Mouse (Mus musculus): ENCODE data around the gene Ptar1.
"Not testable (repeated sequence)": the region's sequence is repeated elsewhere in the genome, so short reads cannot be mapped to it uniquely, and the experiment has no call there.

Ptar1 gene

GRCm38 (mm10) chr19:23687296-23688021 lies at the start of gene Ptar1:
Gene Ptar1, plus strand, starts transcription at chr19:23687429.
- peak; percentile 96 for DNase-seq (ENCODE audit: low spot score)

GRCm38 (mm10) chr19:23643819-23644218 lies 43.4 kb upstream of the Ptar1 start:
- no peak for DNase-seq (ENCODE audit: low spot score)

GRCm38 (mm10) chr19:23645347-23645746 lies 41.9 kb upstream of the Ptar1 start:
- DNase-seq (ENCODE audit: low spot score) = no peak

GRCm38 (mm10) chr19:23647308-23647707 lies 39.9 kb upstream of the Ptar1 start:
- no peak for DNase-seq (ENCODE audit: low spot score)

GRCm38 (mm10) chr19:23652644-23653043 lies 34.6 kb upstream of the Ptar1 start, which contains the start of gene 1700028P14Rik:
Gene 1700028P14Rik, minus strand, starts transcription at chr19:23652812.
- DNase-seq (ENCODE audit: low spot score) = peak; percentile 23

GRCm38 (mm10) chr19:23653154-23653553 lies 34.1 kb upstream of the Ptar1 start:
- DNase-seq (ENCODE audit: low spot score) = no peak

- DNase-seq (ENCODE audit: low spot score) = no peak
Measured at GRCm38 (mm10) chr19:23657261-23657932, 29.8 kb upstream of the Ptar1 start.

GRCm38 (mm10) chr19:23658350-23658749 lies 28.9 kb upstream of the Ptar1 start:
- DNase-seq (ENCODE audit: low spot score) = no peak

GRCm38 (mm10) chr19:23664083-23664482 lies 23.1 kb upstream of the Ptar1 start:
- no peak for DNase-seq (ENCODE audit: low spot score)

GRCm38 (mm10) chr19:23668142-23668655 lies 19.0 kb upstream of the Ptar1 start:
- DNase-seq (ENCODE audit: low spot score) = no peak

- no peak for DNase-seq (ENCODE audit: low spot score)
Measured at GRCm38 (mm10) chr19:23673021-23673420, 14.2 kb upstream of the Ptar1 start.

- not testable (repeated sequence) for DNase-seq (ENCODE audit: low spot score)
Measured at GRCm38 (mm10) chr19:23675656-23676055, 11.6 kb upstream of the Ptar1 start.

- DNase-seq (ENCODE audit: low spot score) = no peak
Measured at GRCm38 (mm10) chr19:23686962-23687295, 300 bp upstream of the Ptar1 start.

GRCm38 (mm10) chr19:23688421-23688946 lies 1.3 kb downstream of the Ptar1 start:
- no peak for DNase-seq (ENCODE audit: low spot score)

- no peak for DNase-seq (ENCODE audit: low spot score)
Measured at GRCm38 (mm10) chr19:23694344-23694743, 7.1 kb downstream of the Ptar1 start.

- DNase-seq (ENCODE audit: low spot score) = no peak
Measured at GRCm38 (mm10) chr19:23697861-23698260, 10.6 kb downstream of the Ptar1 start.

- peak; percentile 14 for DNase-seq (ENCODE audit: low spot score)
Measured at GRCm38 (mm10) chr19:23698366-23698765, 11.1 kb downstream of the Ptar1 start.

GRCm38 (mm10) chr19:23699131-23699530 lies 11.9 kb downstream of the Ptar1 start:
- no peak for DNase-seq (ENCODE audit: low spot score)

- no peak for DNase-seq (ENCODE audit: low spot score)
Measured at GRCm38 (mm10) chr19:23702896-23703295, 15.7 kb downstream of the Ptar1 start.

GRCm38 (mm10) chr19:23705383-23705782 lies 18.2 kb downstream of the Ptar1 start:
- no peak for DNase-seq (ENCODE audit: low spot score)

GRCm38 (mm10) chr19:23746506-23746905 lies 59.3 kb downstream of the Ptar1 start:
- no peak for DNase-seq (ENCODE audit: low spot score)

- no peak for DNase-seq (ENCODE audit: low spot score)
Measured at GRCm38 (mm10) chr19:23757011-23757410, 69.8 kb downstream of the Ptar1 start.

- peak; percentile 95 for DNase-seq (ENCODE audit: low spot score)
Measured at GRCm38 (mm10) chr19:23757961-23758553, 70.8 kb downstream of the Ptar1 start.

Data from urinary bladder, postnatal 25 days (tissue).